Mouse (Mus musculus) lung, embryonic 16.5 days (tissue): ENCODE data around the gene Fkbpl. TPM values are rescaled to one million over a fixed set of nuclear protein-coding genes. Genes with fewer than 3 reads are reported as not detected.

Experiments used
- ATAC-seq: fragments of 200-750 bp; cut with Nextera tagmentation; 2 replicates; pipeline ENCODE4 v1.8.0; 2017; ENCODE audit warnings: low read depth, mild to moderate bottlenecking, moderate library complexity
- H3K27ac ChIP-seq: fragments of 300-500 bp; sonication (generic); 2 replicates; pipeline ENCODE4 v1.5.1; 2014; ENCODE audit warnings: mild to moderate bottlenecking, control low read depth, low read length
- H3K27me3 ChIP-seq: fragments of 300-500 bp; sonication (generic); 2 replicates; pipeline ENCODE4 v1.6.1; 2014; ENCODE audit warnings: low read depth, low read length, mixed read lengths; ENCODE audit not compliant: control insufficient read depth, insufficient read depth
- H3K36me3 ChIP-seq: fragments of 300-500 bp; sonication (generic); 2 replicates; pipeline ENCODE4 v1.6.1; 2014; ENCODE audit warnings: low read length; ENCODE audit not compliant: control insufficient read depth, insufficient read depth
- H3K4me1 ChIP-seq: fragments of 300-500 bp; sonication (generic); replicated peaks from 2 replicates; pipeline ENCODE4 v1.6.1; 2014; ENCODE audit warnings: low read length, mixed read lengths; ENCODE audit not compliant: control insufficient read depth, insufficient read depth
- H3K4me2 ChIP-seq: fragments of 300-500 bp; sonication (generic); 2 replicates; pipeline ENCODE4 v1.6.1; 2014; ENCODE audit warnings: low read depth, low read length, control low read depth
- H3K4me3 ChIP-seq: fragments of 300-500 bp; sonication (generic); 2 replicates; pipeline ENCODE4 v1.5.1; 2014; ENCODE audit warnings: mild to moderate bottlenecking, low read length, control low read depth
- H3K9ac ChIP-seq: fragments of 300-500 bp; sonication (generic); 2 replicates; pipeline ENCODE4 v1.6.1; 2014; ENCODE audit warnings: low read length, control low read depth
- H3K9me3 ChIP-seq: fragments of 300-500 bp; sonication (generic); 2 replicates; pipeline ENCODE4 v1.6.1; 2016; ENCODE audit warnings: low read length; ENCODE audit not compliant: control insufficient read depth
- WGBS: fragments of 180-500 bp; shearing (Covaris S2); extraction: QIAGEN DNeasy Blood & Tissue Kit; methylation state at CpG from one replicate; pipeline ENCODE4 v1.1.7; 2014; 5-methylcytosine and 5-hydroxymethylcytosine counted together
- polyA plus RNA-seq: library from polyadenylated mRNA; unstranded; fragments of >200 nt; fragmentation: Nextera tagmentation; extraction: Ambion mirVana; gene quantifications from 2 replicates; pipeline ENCODE4 v1.2.1, GENCODE M21; 2015

Gene Fkbpl
- polyA plus RNA-seq, 1 experiment from 2014 or later = 15.2 TPM

DNA sequence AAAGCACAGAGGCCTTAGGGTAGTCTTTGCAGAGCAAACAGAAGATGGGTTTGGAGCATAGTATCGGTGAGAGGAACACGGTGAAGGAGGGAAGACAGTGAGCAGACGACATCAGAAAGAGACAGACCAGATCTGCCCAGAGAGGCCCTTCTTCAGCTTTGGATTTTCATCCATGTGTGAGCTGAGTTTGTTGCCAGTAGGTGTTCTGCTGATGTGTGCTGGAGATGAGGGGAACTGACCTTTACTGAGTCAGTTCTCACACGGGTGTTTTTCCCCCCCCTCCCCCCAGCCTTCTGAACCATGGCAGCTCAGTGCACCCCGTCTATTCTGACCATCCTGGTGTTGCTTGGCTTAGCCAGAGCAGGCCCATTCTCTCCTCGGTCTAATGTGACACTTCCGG is 25.7 kb downstream of the Fkbpl start, which contains the start of gene Tnxb:
Gene Tnxb, plus strand, starts transcription at position 301 of the 400 bp plus-strand sequence.
- 56% methylated on average over 7 of the region's 7 CpGs for WGBS
- H3K9me3 ChIP-seq = no peaks in the 10 kb centered on the region
- no peak within 1 kb of the TSS for H3K9ac ChIP-seq
- no peak for ATAC-seq
- peaks cover 50% of the 10 kb centered on the region for H3K27me3 ChIP-seq
- no peaks in the 10 kb centered on the region for H3K36me3 ChIP-seq
- H3K27ac ChIP-seq = no peak within 1 kb of the TSS
- H3K4me3 ChIP-seq = peak within 1 kb of the TSS; percentile 40
- H3K4me2 ChIP-seq = peak within 1 kb of the TSS; percentile 57
- peaks cover 15% of the 10 kb centered on the region for H3K4me1 ChIP-seq

DNA sequence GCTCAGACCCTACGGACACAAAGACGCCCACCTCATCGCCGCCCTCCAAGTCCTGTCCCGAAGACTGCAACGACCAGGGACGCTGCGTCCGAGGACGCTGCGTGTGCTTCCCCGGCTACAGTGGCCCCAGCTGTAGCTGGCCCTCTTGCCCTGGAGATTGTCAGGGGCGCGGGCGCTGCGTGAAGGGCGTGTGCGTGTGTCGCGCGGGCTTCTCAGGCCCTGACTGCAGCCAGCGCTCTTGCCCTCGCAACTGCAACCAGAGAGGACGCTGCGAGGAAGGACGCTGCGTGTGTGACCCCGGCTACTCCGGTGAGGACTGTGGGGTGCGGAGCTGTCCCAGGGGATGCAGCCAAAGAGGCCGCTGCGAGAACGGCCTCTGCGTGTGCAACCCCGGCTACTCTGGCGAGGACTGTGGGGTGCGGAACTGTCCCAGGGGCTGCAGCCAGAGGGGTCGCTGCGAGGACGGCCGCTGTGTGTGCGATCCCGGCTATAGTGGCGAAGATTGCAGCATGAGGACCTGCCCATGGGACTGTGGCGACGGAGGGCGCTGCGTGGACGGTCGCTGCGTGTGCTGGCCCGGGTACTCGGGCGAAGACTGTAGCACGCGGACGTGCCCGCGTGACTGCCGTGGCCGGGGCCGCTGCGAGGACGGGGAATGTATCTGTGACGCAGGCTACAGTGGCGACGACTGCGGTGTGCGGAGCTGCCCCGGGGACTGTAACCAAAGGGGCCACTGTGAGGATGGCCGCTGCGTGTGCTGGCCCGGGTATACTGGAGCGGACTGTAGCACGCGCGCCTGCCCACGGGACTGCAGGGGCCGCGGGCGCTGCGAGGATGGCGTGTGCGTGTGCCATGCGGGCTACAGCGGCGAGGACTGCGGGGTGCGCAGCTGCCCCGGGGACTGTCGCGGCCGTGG is 26.8 kb downstream of the Fkbpl start:
- peak overlapping the region; percentile 57 for H3K4me2 ChIP-seq
- peak overlapping the region; percentile 40 for H3K4me3 ChIP-seq
- 7% methylated on average over 93 of the region's 93 CpGs for WGBS
- no peaks in the 10 kb centered on the region for H3K9me3 ChIP-seq
- no peaks in the 10 kb centered on the region for H3K36me3 ChIP-seq
- H3K4me1 ChIP-seq = peaks cover 26% of the 10 kb centered on the region
- peak overlapping the region; percentile 51 for H3K9ac ChIP-seq
- peaks cover 50% of the 10 kb centered on the region for H3K27me3 ChIP-seq
- peak; percentile 53 for ATAC-seq
- no peak overlapping the region for H3K27ac ChIP-seq

GRCm38 (mm10) chr17:34672246-34672792 is 27.8 kb downstream of the Fkbpl start:
- Histone ChIP-seq H3K4me1 (peaks cover 26% of the 10 kb centered on the region), H3K4me2 (peak overlapping the region; percentile 57; the same call in 1 of the 2 replicates), H3K4me3 (peak overlapping the region; percentile 40), H3K9me3 (no peaks in the 10 kb centered on the region), H3K27ac (no peak overlapping the region), H3K27me3 (peaks cover 54% of the 10 kb centered on the region), H3K9ac (no peak overlapping the region; the same call in 1 of the 2 replicates), H3K36me3 (no peaks in the 10 kb centered on the region)
- no peak for ATAC-seq
- WGBS = 28% methylated on average over 49 of the region's 49 CpGs

GRCm38 (mm10) chr17:34673139-34673538 is 28.6 kb downstream of the Fkbpl start:
- H3K4me1 ChIP-seq = peaks cover 26% of the 10 kb centered on the region
- no peaks in the 10 kb centered on the region for H3K9me3 ChIP-seq
- no peak overlapping the region for H3K27ac ChIP-seq
- WGBS = 81% methylated on average over 7 of the region's 7 CpGs
- ATAC-seq = no peak
- H3K36me3 ChIP-seq = no peaks in the 10 kb centered on the region
- no peak overlapping the region for H3K4me2 ChIP-seq
- no peak overlapping the region for H3K9ac ChIP-seq
- no peak overlapping the region for H3K4me3 ChIP-seq
- peaks cover 54% of the 10 kb centered on the region for H3K27me3 ChIP-seq

DNA sequence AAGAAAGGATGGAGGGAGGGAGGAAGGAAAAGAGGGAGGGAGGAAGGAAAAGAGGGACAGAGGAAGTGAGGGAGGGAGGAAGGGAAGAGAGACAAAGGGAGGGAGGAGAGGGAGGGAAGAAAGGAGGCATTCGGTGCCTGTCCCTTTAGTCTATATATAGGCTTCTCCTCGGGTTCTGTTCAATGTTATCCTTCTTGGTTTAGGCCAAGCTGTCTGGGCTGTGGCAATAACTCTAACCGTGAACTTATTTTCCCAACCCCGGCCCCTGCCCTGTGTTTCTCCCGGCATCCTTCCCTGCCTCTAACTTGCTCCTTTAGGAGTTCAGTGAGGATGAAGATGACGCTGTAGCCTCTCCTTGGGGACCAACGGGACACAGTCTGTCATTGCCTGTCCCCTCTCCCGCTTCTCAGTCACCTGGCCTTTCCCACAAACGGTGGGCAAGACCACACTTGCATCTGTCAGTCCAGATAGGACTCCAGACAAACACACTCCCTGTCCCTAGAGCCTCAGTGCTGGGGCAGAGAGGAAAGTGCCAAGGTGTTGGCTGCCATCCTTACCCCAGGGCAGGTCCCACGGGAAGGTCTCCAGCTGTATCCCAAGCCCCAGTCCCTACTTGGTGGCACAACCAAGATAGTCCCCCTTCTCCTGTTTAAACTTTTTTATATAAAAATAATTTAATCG is 30.1 kb downstream of the Fkbpl start:
- 43% methylated on average over 11 of the region's 11 CpGs for WGBS
- Histone ChIP-seq H3K4me3 (no peak overlapping the region), H3K27me3 (peaks cover 63% of the 10 kb centered on the region), H3K4me1 (peaks cover 26% of the 10 kb centered on the region), H3K4me2 (no peak overlapping the region), H3K9ac (no peak overlapping the region), H3K9me3 (no peaks in the 10 kb centered on the region), H3K27ac (no peak overlapping the region), H3K36me3 (no peaks in the 10 kb centered on the region)
- no peak for ATAC-seq

- Histone ChIP-seq H3K4me3 (no peak overlapping the region), H3K36me3 (no peaks in the 10 kb centered on the region), H3K27ac (no peak overlapping the region), H3K4me2 (no peak overlapping the region), H3K4me1 (peaks cover 26% of the 10 kb centered on the region), H3K9ac (no peak overlapping the region), H3K27me3 (peaks cover 62% of the 10 kb centered on the region), H3K9me3 (no peaks in the 10 kb centered on the region)
- 32% methylated on average over 13 of the region's 13 CpGs for WGBS
- peak; percentile 17; the same call in 1 of the 2 replicates for ATAC-seq
These were observed 30.9 kb downstream of the Fkbpl start for GRCm38 (mm10) chr17:34675205-34676092.

GRCm38 (mm10) chr17:34676093-34676460 is 31.5 kb downstream of the Fkbpl start:
- 47% methylated on average over 6 of the region's 6 CpGs for WGBS
- no peak for ATAC-seq
- no peak overlapping the region for H3K27ac ChIP-seq
- no peaks in the 10 kb centered on the region for H3K36me3 ChIP-seq
- H3K9me3 ChIP-seq = no peaks in the 10 kb centered on the region
- no peak overlapping the region for H3K4me3 ChIP-seq
- no peak overlapping the region for H3K9ac ChIP-seq
- H3K4me2 ChIP-seq = no peak overlapping the region
- peaks cover 25% of the 10 kb centered on the region for H3K4me1 ChIP-seq
- H3K27me3 ChIP-seq = peaks cover 56% of the 10 kb centered on the region

DNA sequence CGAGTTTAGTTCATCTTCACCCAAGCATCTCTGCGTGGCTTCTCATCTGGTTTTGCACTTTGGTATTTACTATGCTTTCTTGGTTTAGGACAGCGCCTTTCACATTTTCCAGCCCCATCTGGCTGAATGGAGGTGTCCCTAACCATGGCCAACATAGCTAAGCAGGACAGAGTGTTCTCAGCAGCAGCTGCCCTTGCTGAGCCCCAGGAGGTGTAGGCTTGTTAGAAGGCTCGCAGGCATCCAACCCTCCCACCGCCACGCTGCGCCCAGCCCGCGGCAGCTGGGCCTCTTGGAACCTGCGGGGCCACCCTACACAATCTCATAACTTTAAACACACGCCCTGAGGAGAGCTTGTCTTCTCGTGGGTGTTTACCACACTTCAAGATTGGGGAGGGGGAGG is 32.1 kb downstream of the Fkbpl start:
- H3K4me3 ChIP-seq = no peak overlapping the region
- WGBS = 50% methylated on average over 12 of the region's 12 CpGs
- H3K9me3 ChIP-seq = no peaks in the 10 kb centered on the region
- no peak for ATAC-seq
- H3K27me3 ChIP-seq = peaks cover 50% of the 10 kb centered on the region
- H3K4me1 ChIP-seq = peaks cover 20% of the 10 kb centered on the region
- no peaks in the 10 kb centered on the region for H3K36me3 ChIP-seq
- no peak overlapping the region for H3K4me2 ChIP-seq
- no peak overlapping the region for H3K27ac ChIP-seq
- no peak overlapping the region for H3K9ac ChIP-seq
